Mouse (Mus musculus) hindbrain, embryonic 10.5 days (tissue): ENCODE results near the gene Mcts2. TPM values are rescaled to one million over a fixed set of nuclear protein-coding genes. Genes with fewer than 3 reads are reported as not detected.
A peak's percentile ranks its signal among the peaks of the same experiment; 100 is the strongest.

Source experiments
- DNase-seq: peaks from one replicate; pipeline ENCODE4 v3.0.0-alpha.2; 2017; ENCODE audit warnings: low spot score
- H3K27ac ChIP-seq: fragments of 300-500 bp; sonication (generic); 2 replicates; pipeline ENCODE4 v1.5.1; 2016; ENCODE audit warnings: mild to moderate bottlenecking, moderate library complexity
- H3K27me3 ChIP-seq: fragments of 300-500 bp; sonication (generic); 2 replicates; pipeline ENCODE4 v1.6.1; 2016; ENCODE audit warnings: mild to moderate bottlenecking; ENCODE audit not compliant: poor library complexity, insufficient read depth, severe bottlenecking
- H3K36me3 ChIP-seq: fragments of 300-500 bp; sonication (generic); 2 replicates; pipeline ENCODE4 v1.6.1; 2016; ENCODE audit warnings: mild to moderate bottlenecking, moderate library complexity
- H3K4me1 ChIP-seq: fragments of 300-500 bp; sonication (generic); replicated peaks from 2 replicates; pipeline ENCODE4 v1.6.1; 2016; ENCODE audit warnings: mild to moderate bottlenecking
- H3K4me3 ChIP-seq: fragments of 300-500 bp; sonication (generic); 2 replicates; pipeline ENCODE4 v1.5.1; 2016; ENCODE audit warnings: mild to moderate bottlenecking, moderate library complexity
- H3K9me3 ChIP-seq: fragments of 300-500 bp; sonication (generic); 2 replicates; pipeline ENCODE4 v1.6.1; 2016; ENCODE audit warnings: mild to moderate bottlenecking, moderate library complexity
- WGBS: fragments of 180-500 bp; shearing (Covaris S2); methylation state at CpG from one replicate; pipeline ENCODE4 v1.1.7; 2016; 5-methylcytosine and 5-hydroxymethylcytosine counted together
- polyA plus RNA-seq: library from polyadenylated mRNA; unstranded; fragments of >200 nt; fragmentation: Nextera tagmentation; extraction: Ambion mirVana; gene quantifications from 2 replicates; pipeline ENCODE4 v1.2.1, GENCODE M21; 2016

Mcts2 gene
- polyA plus RNA-seq, 1 experiment from 2014 or later: 48.7 TPM

- H3K9me3 ChIP-seq: no peaks in the 10 kb centered on the region
- peak overlapping the region; percentile 37 for H3K4me3 ChIP-seq
- peaks cover 81% of the 10 kb centered on the region for H3K36me3 ChIP-seq
- no peaks in the 10 kb centered on the region for H3K27me3 ChIP-seq
- no peak for DNase-seq
- 89% methylated on average over 13 of the region's 13 CpGs for WGBS
- H3K27ac ChIP-seq: peak overlapping the region; percentile 82
- peaks cover 22% of the 10 kb centered on the region for H3K4me1 ChIP-seq
Observed at GRCm38 (mm10) chr2:152693735-152694134, 6.9 kb downstream of the Mcts2 start.

- H3K9me3 ChIP-seq: no peaks in the 10 kb centered on the region
- H3K4me1 ChIP-seq: peaks cover 24% of the 10 kb centered on the region
- no peaks in the 10 kb centered on the region for H3K27me3 ChIP-seq
- H3K36me3 ChIP-seq: peaks cover 81% of the 10 kb centered on the region
- no peak for DNase-seq
- no peak overlapping the region for H3K27ac ChIP-seq
- 86% methylated on average over 7 of the region's 7 CpGs for whole genome bisulfite sequencing
- no peak overlapping the region for H3K4me3 ChIP-seq
Observed at GRCm38 (mm10) chr2:152694708-152695107, 7.9 kb downstream of the Mcts2 start.

GRCm38 (mm10) chr2:152696016-152696415, 9.2 kb downstream of the Mcts2 start:
- 72% methylated on average over 10 of the region's 10 CpGs for WGBS
- no peak for DNase-seq
- Histone ChIP-seq H3K9me3 (peaks cover 2% of the 10 kb centered on the region; the same call in 1 of the 2 replicates), H3K4me3 (no peak overlapping the region), H3K36me3 (peaks cover 82% of the 10 kb centered on the region), H3K27ac (peak overlapping the region; percentile 82), H3K4me1 (peaks cover 26% of the 10 kb centered on the region), H3K27me3 (no peaks in the 10 kb centered on the region)

GRCm38 (mm10) chr2:152696476-152697164, 9.8 kb downstream of the Mcts2 start:
- Histone ChIP-seq H3K4me1 (peaks cover 26% of the 10 kb centered on the region), H3K9me3 (peaks cover 6% of the 10 kb centered on the region; the same call in 1 of the 2 replicates), H3K27ac (peak overlapping the region; percentile 82), H3K4me3 (0 out of 2 replicates have a peak overlapping the region, but pooled peaks have one; percentile 2), H3K36me3 (peaks cover 83% of the 10 kb centered on the region), H3K27me3 (no peaks in the 10 kb centered on the region)
- peak; percentile 91 for DNase-seq
- WGBS: 47% methylated on average over 20 of the region's 20 CpGs

GRCm38 (mm10) chr2:152700138-152700537, 13.3 kb downstream of the Mcts2 start:
- no peaks in the 10 kb centered on the region for H3K27me3 ChIP-seq
- H3K9me3 ChIP-seq: peaks cover 6% of the 10 kb centered on the region; the same call in 1 of the 2 replicates
- H3K4me3 ChIP-seq: no peak overlapping the region
- 91% methylated on average over 10 of the region's 10 CpGs for WGBS
- no peak for DNase-seq
- H3K4me1 ChIP-seq: peaks cover 32% of the 10 kb centered on the region
- peaks cover 99% of the 10 kb centered on the region for H3K36me3 ChIP-seq
- peak overlapping the region; percentile 64; the same call in 1 of the 2 replicates for H3K27ac ChIP-seq

- H3K27me3 ChIP-seq: no peaks in the 10 kb centered on the region
Observed at GRCm38 (mm10) chr2:152700725-152701124, 13.9 kb downstream of the Mcts2 start.

GRCm38 (mm10) chr2:152703596-152704255, 16.9 kb downstream of the Mcts2 start:
- peaks cover 57% of the 10 kb centered on the region for H3K4me1 ChIP-seq
- peaks cover 91% of the 10 kb centered on the region for H3K36me3 ChIP-seq
- 93% methylated on average over 21 of the region's 21 CpGs for WGBS
- peak overlapping the region; percentile 70 for H3K27ac ChIP-seq
- H3K4me3 ChIP-seq: no peak overlapping the region
- no peak for DNase-seq
- H3K9me3 ChIP-seq: peaks cover 6% of the 10 kb centered on the region; the same call in 1 of the 2 replicates
- no peaks in the 10 kb centered on the region for H3K27me3 ChIP-seq

More at GRCm38 (mm10) chr2:152700725-152701124, 13.9 kb downstream of the Mcts2 start:
- no peak for DNase-seq
- Histone ChIP-seq H3K4me3 (no peak overlapping the region), H3K36me3 (peaks cover 99% of the 10 kb centered on the region), H3K4me1 (peaks cover 38% of the 10 kb centered on the region), H3K9me3 (peaks cover 6% of the 10 kb centered on the region; the same call in 1 of the 2 replicates), H3K27ac (no peak overlapping the region)
- WGBS: 92% methylated on average over 8 of the region's 8 CpGs

- Histone ChIP-seq H3K9me3 (peaks cover 6% of the 10 kb centered on the region; the same call in 1 of the 2 replicates), H3K27ac (peak overlapping the region; percentile 94), H3K36me3 (peaks cover 91% of the 10 kb centered on the region), H3K4me3 (no peak overlapping the region), H3K27me3 (no peaks in the 10 kb centered on the region), H3K4me1 (peaks cover 57% of the 10 kb centered on the region)
- WGBS: 84% methylated on average over 5 of the region's 5 CpGs
- no peak for DNase-seq
Observed at GRCm38 (mm10) chr2:152704256-152704605, 17.4 kb downstream of the Mcts2 start.

- peaks cover 6% of the 10 kb centered on the region; the same call in 1 of the 2 replicates for H3K9me3 ChIP-seq
- peaks cover 89% of the 10 kb centered on the region for H3K36me3 ChIP-seq
- H3K4me1 ChIP-seq: peaks cover 53% of the 10 kb centered on the region
- DNase-seq: no peak
- whole genome bisulfite sequencing: 92% methylated on average over 14 of the region's 14 CpGs
- no peaks in the 10 kb centered on the region for H3K27me3 ChIP-seq
- H3K27ac ChIP-seq: peak overlapping the region; percentile 94
- H3K4me3 ChIP-seq: no peak overlapping the region
Observed at GRCm38 (mm10) chr2:152704811-152705370, 18.1 kb downstream of the Mcts2 start.

GRCm38 (mm10) chr2:152705993-152706571, 19.2 kb downstream of the Mcts2 start:
- no peak overlapping the region for H3K4me3 ChIP-seq
- WGBS: 73% methylated on average over 22 of the region's 22 CpGs
- DNase-seq: peak; percentile 44
- H3K27ac ChIP-seq: peak overlapping the region; percentile 94
- peaks cover 77% of the 10 kb centered on the region for H3K36me3 ChIP-seq
- H3K4me1 ChIP-seq: peaks cover 56% of the 10 kb centered on the region
- H3K27me3 ChIP-seq: no peaks in the 10 kb centered on the region
- H3K9me3 ChIP-seq: peaks cover 4% of the 10 kb centered on the region; the same call in 1 of the 2 replicates

GRCm38 (mm10) chr2:152707186-152707585, 20.4 kb downstream of the Mcts2 start:
- DNase-seq: no peak
- Histone ChIP-seq H3K4me1 (peaks cover 56% of the 10 kb centered on the region), H3K36me3 (peaks cover 66% of the 10 kb centered on the region), H3K27me3 (no peaks in the 10 kb centered on the region), H3K4me3 (peak overlapping the region; percentile 57), H3K27ac (peak overlapping the region; percentile 94), H3K9me3 (no peaks in the 10 kb centered on the region)
- WGBS: 25% methylated on average over 7 of the region's 7 CpGs

GRCm38 (mm10) chr2:152707627-152708026, 20.8 kb downstream of the Mcts2 start:
- Histone ChIP-seq H3K36me3 (peaks cover 62% of the 10 kb centered on the region), H3K4me1 (peaks cover 56% of the 10 kb centered on the region), H3K27me3 (no peaks in the 10 kb centered on the region), H3K4me3 (peak overlapping the region; percentile 57), H3K9me3 (no peaks in the 10 kb centered on the region), H3K27ac (peak overlapping the region; percentile 94)
- peak; percentile 91 for DNase-seq
- 2% methylated on average over 31 of the region's 31 CpGs for WGBS
